Mouse (Mus musculus): ENCODE data around the gene Cfap157.
A peak's percentile ranks its signal among the peaks of the same experiment; 100 is the strongest.

Gene Cfap157

GRCm38 (mm10) chr2:32784048-32784681 is at the start of gene Cfap157:
Gene Cfap157, minus strand, starts transcription at chr2:32784428.
- no peak for DNase-seq (ENCODE audit: extremely low read depth, low read depth)

DNA sequence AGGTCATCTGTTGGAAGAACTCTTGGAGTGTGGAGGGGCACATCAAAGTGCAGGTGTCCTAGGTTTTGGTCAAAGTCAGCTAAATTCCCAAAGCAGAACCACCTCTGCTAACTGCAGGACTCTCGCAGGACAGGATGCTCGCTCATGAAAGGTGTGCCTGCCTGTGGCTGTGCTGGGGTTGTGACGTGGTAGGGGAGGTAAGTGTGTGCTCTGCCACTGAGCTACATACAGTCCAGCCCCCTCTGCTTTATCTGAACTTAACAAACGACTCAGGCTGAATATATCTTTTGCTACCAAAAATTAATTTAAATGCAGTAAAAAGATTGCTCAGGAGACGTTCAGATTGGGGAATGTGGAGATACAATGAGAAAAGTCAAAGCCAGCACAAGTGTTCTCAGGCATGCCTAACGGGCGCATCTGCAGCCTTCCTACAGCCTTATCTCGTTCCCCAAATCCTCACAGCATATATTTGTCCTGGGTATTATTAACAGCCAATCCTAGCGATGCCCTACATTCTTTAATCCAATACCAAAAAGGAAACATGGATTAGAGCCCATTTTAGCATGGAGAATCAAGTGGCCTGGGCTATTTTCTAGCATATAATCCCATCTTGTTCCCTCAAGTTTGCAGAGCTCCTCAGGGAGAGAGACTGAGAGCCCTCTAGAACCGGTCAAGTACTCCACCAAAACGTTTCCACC is 44.9 kb upstream of the Cfap157 start:
- no peak for DNase-seq (ENCODE audit: extremely low read depth, low read depth)

GRCm38 (mm10) chr2:32825796-32826195 is 41.6 kb upstream of the Cfap157 start:
- no peak for DNase-seq (ENCODE audit: extremely low read depth, low read depth)

DNA sequence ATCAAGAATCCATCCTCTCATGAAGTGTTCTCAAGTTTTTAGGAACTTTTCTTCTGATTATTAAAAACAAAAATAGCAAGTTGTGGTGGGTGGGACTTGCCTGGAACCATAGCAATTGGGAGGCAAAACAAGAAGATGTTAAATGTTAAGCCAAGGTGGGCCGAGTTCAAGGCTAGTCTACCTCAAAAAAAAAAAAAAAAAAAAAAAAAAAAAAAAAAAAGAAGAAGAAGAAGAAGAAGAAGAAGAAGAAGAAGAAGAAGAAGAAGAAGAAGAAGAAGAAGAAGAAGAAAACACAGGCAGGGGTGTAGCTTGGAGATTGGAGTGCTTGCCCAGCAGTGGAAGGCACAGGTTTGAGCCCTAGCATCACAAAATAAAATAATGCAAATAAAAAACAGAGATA is 40.5 kb upstream of the Cfap157 start:
- DNase-seq (ENCODE audit: extremely low read depth, low read depth): no peak

GRCm38 (mm10) chr2:32824181-32824580 is 40.0 kb upstream of the Cfap157 start:
- DNase-seq (ENCODE audit: extremely low read depth, low read depth): no peak

GRCm38 (mm10) chr2:32823579-32824154 is 39.4 kb upstream of the Cfap157 start:
- DNase-seq (ENCODE audit: extremely low read depth, low read depth): no peak

GRCm38 (mm10) chr2:32823153-32823552 is 38.9 kb upstream of the Cfap157 start:
- DNase-seq (ENCODE audit: extremely low read depth, low read depth): no peak

- no peak for DNase-seq (ENCODE audit: extremely low read depth, low read depth)
These were observed 38.4 kb upstream of the Cfap157 start for GRCm38 (mm10) chr2:32822643-32823042.

DNA sequence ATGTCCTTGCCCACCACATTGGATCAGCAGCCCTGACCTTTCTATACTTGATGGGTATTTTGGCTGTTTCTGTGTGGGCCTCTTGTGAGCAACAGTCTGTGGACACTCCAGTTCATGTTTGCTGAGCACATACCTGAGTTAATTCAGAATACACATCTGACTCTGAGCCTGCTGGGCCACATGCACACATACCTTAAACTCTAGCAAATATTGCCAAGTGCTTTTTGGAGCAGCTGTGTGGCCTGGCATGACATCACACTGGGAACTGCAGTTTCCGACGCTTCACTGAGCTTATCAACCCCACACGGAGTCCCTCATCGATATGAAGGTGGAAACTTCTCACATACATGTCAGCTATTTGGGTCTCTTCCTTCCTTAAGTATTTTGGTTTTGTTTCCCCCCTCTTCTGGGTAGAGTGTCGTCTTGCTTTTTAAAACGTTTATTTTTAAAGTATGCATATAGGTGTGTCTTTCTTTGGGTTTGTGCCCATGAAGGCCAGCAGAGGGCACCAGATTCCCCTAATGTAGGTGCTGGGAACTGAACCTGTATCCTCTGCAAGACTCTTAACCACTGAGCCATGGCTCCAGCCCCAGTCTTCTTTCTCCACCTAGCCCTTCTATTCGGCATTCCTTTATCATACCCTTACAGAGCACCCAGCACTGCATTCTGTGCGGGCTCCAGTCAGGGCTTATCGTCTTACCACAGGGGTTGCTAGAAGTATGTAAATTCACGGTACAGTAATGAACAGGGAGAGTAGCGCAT is 37.0 kb upstream of the Cfap157 start:
- DNase-seq (ENCODE audit: extremely low read depth, low read depth): peak; percentile 6

DNA sequence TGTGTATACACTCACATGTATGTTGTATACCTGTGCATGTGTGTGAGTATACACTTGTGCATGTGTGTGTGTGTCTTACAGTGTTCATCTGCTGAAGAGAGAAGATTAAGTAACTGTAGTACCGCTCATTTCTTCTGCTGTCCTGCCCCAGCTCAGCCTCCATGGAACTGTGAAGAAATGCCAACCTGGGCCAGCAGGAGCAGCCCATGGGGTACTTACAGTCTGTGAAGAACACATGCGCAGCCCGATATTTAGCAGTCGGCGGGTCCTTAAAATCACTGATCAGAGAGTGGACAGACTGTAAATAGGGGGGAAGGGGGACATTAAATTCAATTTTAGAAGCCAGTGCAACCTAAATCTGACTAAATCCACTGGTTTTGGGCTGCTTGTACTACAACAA is 34.0 kb upstream of the Cfap157 start:
- DNase-seq (ENCODE audit: extremely low read depth, low read depth): no peak

DNA sequence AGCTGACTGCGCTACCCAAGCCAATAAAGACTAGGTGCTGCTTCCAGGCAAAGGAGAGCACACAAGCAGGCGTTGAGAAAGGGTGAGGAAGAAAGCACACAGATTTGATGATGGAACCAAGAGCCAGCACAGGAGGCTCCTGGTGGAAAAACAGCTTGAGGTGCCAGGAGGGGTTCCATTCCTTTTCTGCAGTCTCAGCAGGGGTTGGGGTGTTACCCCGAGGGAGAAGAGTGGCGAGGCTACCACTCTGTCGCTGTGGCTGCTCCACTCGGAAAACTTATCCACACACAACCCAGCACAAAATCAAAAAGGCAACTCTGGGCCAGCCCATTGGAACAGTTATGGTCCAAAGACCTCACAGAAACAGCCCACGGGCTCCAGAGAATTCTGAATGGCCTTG is 33.4 kb upstream of the Cfap157 start:
- no peak for DNase-seq (ENCODE audit: extremely low read depth, low read depth)

- no peak for DNase-seq (ENCODE audit: extremely low read depth, low read depth)
These were observed 32.8 kb upstream of the Cfap157 start for GRCm38 (mm10) chr2:32816946-32817581.

- no peak for DNase-seq (ENCODE audit: extremely low read depth, low read depth)
These were observed 32.3 kb upstream of the Cfap157 start for GRCm38 (mm10) chr2:32816497-32816896.

DNA sequence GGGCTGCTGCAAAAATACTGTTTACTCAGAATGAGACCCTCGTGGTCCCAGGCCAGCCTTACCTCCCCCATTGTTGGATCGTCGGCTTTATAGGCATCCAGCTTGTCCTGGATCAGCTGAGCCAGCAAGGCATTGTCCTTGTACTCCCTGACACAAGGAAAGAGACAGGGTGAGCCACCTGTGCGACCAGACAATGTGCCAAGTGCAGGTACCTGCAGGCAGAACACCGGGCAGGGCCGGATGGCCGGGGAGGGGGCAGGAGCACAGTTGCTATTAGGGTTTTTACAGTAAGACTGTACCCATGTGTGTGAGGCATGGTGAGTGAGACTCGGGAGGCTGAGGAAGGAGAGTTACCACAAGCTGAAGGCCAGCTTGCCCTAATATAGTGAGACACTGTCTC is 27.7 kb upstream of the Cfap157 start:
- no peak for DNase-seq (ENCODE audit: extremely low read depth, low read depth)

DNA sequence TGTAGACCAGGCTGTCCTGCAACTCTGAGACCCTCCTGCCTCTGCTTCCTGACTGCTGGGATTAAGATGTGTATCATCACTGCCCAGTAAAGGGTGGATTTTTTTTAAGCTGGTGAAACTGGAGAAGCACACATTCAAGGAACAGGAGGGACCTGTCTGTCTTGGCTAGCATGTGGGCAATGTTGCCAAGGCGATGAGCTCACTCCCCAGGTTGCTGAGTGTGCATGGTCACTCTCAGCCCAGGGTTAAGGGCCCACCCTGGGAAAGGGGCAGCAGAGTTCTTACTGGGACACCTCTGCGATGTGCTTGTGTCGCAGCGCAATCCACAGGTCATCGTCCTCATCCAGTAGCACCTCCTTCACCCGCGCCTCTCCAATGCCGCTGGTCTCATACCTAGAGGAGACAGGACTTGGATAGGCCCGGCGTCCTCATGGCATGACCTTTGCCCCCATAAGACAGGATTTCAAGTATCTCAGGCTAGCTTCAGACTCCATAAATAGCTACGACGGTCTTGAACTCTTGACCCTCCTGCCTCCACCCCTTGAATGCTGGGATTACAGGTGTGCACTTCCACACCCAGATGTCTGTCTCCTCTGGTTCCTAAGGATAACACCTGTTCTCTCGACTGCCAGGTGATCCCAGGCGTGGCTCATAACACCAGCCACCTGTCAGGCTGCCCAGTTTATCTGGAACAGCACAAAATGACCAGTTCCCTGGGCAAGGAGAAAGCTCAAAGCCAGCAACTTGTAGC is 24.8 kb upstream of the Cfap157 start:
- no peak for DNase-seq (ENCODE audit: extremely low read depth, low read depth)

GRCm38 (mm10) chr2:32798251-32798962 is 14.2 kb upstream of the Cfap157 start:
- no peak for DNase-seq (ENCODE audit: extremely low read depth, low read depth)

- DNase-seq (ENCODE audit: extremely low read depth, low read depth): no peak
These were observed 11.7 kb upstream of the Cfap157 start for GRCm38 (mm10) chr2:32795748-32796418.

- DNase-seq (ENCODE audit: extremely low read depth, low read depth): no peak
These were observed 7.1 kb upstream of the Cfap157 start for GRCm38 (mm10) chr2:32791297-32791696.

DNA sequence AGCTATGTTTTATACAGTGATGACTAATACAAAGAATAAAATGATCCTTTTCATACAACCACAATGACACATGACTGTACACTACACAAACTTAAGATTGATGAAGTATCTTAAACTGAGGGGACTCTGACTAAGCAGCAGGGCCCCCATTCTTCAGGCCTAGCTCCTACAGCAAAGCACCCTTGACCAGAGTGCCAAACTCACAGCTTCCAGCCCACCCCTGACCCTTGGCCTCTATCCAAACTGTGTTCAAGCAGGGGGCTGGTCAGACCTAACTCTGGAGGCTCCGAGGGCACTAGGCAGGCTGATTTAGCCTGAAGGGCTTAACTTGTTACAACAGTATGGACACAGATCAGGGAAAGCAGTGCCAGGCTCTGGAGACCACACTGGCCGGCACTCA is 4.4 kb upstream of the Cfap157 start:
- no peak for DNase-seq (ENCODE audit: extremely low read depth, low read depth)

GRCm38 (mm10) chr2:32787176-32787575 is 2.9 kb upstream of the Cfap157 start:
- no peak for DNase-seq (ENCODE audit: extremely low read depth, low read depth)
